Mouse (Mus musculus) layer of hippocampus, postnatal 14 days (tissue): Measurements from ENCODE around the gene Pbx1. TPM values are rescaled to one million over a fixed set of nuclear protein-coding genes. Genes with fewer than 3 reads are reported as not detected.

Experiments
- DNase-seq, 2 experiments: peaks; one replicate each; pipeline ENCODE4 v3.0.0; 2021 to 2022; ENCODE audit warnings: low spot score in 2 of 2, mixed read lengths in 1 of 2
- total RNA-seq, 2 experiments: library from RNA; stranded (reverse); gene quantifications; 2 replicates each; pipeline ENCODE4 v1.2.3; 2021

The Pbx1 gene
- total RNA-seq, 2 experiments from 2014 or later: 103 to 106 TPM

GRCm38 (mm10) chr1:168426900-168427299 is 5.2 kb downstream of the Pbx1 start:
- DNase-seq: no peak

- DNase-seq: no peak
Measured at GRCm38 (mm10) chr1:168426281-168426680, 5.8 kb downstream of the Pbx1 start.

- DNase-seq: no peak
Measured at GRCm38 (mm10) chr1:168425017-168425705, 6.9 kb downstream of the Pbx1 start.

- DNase-seq: no peak
Measured at GRCm38 (mm10) chr1:168423389-168423930, 8.6 kb downstream of the Pbx1 start.

- no peak for DNase-seq
Measured at GRCm38 (mm10) chr1:168418903-168419302, 13.2 kb downstream of the Pbx1 start.

- DNase-seq: no peak
Measured at GRCm38 (mm10) chr1:168417626-168418025, 14.4 kb downstream of the Pbx1 start.

GRCm38 (mm10) chr1:168416729-168417437 is 15.2 kb downstream of the Pbx1 start:
- no peak for DNase-seq

GRCm38 (mm10) chr1:168410611-168411010 is 21.5 kb downstream of the Pbx1 start:
- no peak for DNase-seq

GRCm38 (mm10) chr1:168410054-168410453 is 22.0 kb downstream of the Pbx1 start:
- no peak for DNase-seq

- DNase-seq: no peak
Measured at GRCm38 (mm10) chr1:168408757-168409156, 23.3 kb downstream of the Pbx1 start.

- DNase-seq: no peak
Measured at GRCm38 (mm10) chr1:168407958-168408357, 24.1 kb downstream of the Pbx1 start.

- no peak for DNase-seq
Measured at GRCm38 (mm10) chr1:168406291-168406675, 25.8 kb downstream of the Pbx1 start.

- DNase-seq: no peak
Measured at GRCm38 (mm10) chr1:168405645-168406290, 26.3 kb downstream of the Pbx1 start.

GRCm38 (mm10) chr1:168403529-168403928 is 28.5 kb downstream of the Pbx1 start:
- DNase-seq: no peak

- DNase-seq: no peak
Measured at GRCm38 (mm10) chr1:168402683-168403082, 29.4 kb downstream of the Pbx1 start.

- DNase-seq: no peak
Measured at GRCm38 (mm10) chr1:168395523-168396159, 36.4 kb downstream of the Pbx1 start.

- no peak for DNase-seq
Measured at GRCm38 (mm10) chr1:168394535-168394934, 37.5 kb downstream of the Pbx1 start.

- no peak for DNase-seq
Measured at GRCm38 (mm10) chr1:168393456-168393855, 38.6 kb downstream of the Pbx1 start.

- DNase-seq: no peak
Measured at GRCm38 (mm10) chr1:168392500-168392853, 39.6 kb downstream of the Pbx1 start.

GRCm38 (mm10) chr1:168391617-168392499 is 40.2 kb downstream of the Pbx1 start:
- DNase-seq: peak in 1 of 2 experiments; percentile 61

- no peak for DNase-seq
Measured at GRCm38 (mm10) chr1:168390748-168391147, 41.3 kb downstream of the Pbx1 start.
